Mouse (Mus musculus) embryonic facial prominence, embryonic 12.5 days (tissue): ENCODE measurements around the gene Crb1. TPM values are rescaled to one million over a fixed set of nuclear protein-coding genes. Genes with fewer than 3 reads are reported as not detected.

Experiments used
- ATAC-seq: fragments of 200-750 bp; cut with Nextera tagmentation; 2 replicates; pipeline ENCODE4 v1.8.0; 2017; ENCODE audit not compliant: insufficient number of reproducible peaks, insufficient read depth, low FRiP score, low TSS enrichment
- H3K27ac ChIP-seq: fragments of 300-500 bp; sonication (generic); 2 replicates; pipeline ENCODE4 v1.5.1; 2016; ENCODE audit warnings: mild to moderate bottlenecking
- H3K27me3 ChIP-seq: fragments of 300-500 bp; sonication (generic); 2 replicates; pipeline ENCODE4 v1.6.1; 2016; ENCODE audit warnings: mild to moderate bottlenecking, moderate library complexity
- H3K36me3 ChIP-seq: fragments of 300-500 bp; sonication (generic); 2 replicates; pipeline ENCODE4 v1.6.1; 2016; ENCODE audit warnings: mild to moderate bottlenecking
- H3K4me1 ChIP-seq: fragments of 300-500 bp; sonication (generic); 2 replicates; pipeline ENCODE4 v1.6.1; 2016
- H3K4me2 ChIP-seq: fragments of 300-500 bp; sonication (generic); replicated peaks from 2 replicates; pipeline ENCODE4 v1.6.1; 2016; ENCODE audit warnings: mild to moderate bottlenecking, moderate library complexity
- H3K4me3 ChIP-seq: fragments of 300-500 bp; sonication (generic); 2 replicates; pipeline ENCODE4 v1.5.1; 2016; ENCODE audit warnings: mild to moderate bottlenecking
- H3K9ac ChIP-seq: fragments of 300-500 bp; sonication (generic); 2 replicates; pipeline ENCODE4 v1.6.1; 2016; ENCODE audit warnings: mild to moderate bottlenecking, moderate library complexity
- H3K9me3 ChIP-seq: fragments of 300-500 bp; sonication (generic); 2 replicates; pipeline ENCODE4 v1.6.1; 2016; ENCODE audit warnings: mild to moderate bottlenecking, moderate library complexity
- WGBS: fragments of 180-500 bp; shearing (Covaris S2); methylation state at CpG from one replicate; pipeline ENCODE4 v1.1.7; 2016; 5-methylcytosine and 5-hydroxymethylcytosine counted together
- polyA plus RNA-seq: library from polyadenylated mRNA; unstranded; fragments of >200 nt; fragmentation: Nextera tagmentation; extraction: Ambion mirVana; gene quantifications from 2 replicates; pipeline ENCODE4 v1.2.1, GENCODE M21; 2016

Crb1 gene
- polyA plus RNA-seq, 1 experiment from 2014 or later: 0.58 TPM

DNA sequence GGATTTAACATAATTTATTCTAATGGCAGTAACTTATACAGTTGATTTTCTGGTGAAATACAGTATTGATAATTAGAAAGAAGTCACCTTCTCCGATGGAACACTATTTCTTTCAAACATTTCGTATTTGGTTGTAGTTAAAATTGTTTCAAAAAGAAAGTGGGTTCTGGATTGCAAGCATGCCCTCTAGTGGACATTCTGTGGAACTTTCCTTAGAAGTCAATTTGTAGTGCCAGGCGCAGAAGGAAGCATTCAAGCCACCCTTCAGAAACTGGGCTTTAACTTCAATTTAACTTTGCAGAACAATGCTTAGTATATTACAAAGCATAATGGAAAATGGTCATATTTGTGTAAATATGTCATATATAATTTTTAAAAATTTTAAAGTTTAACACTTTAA is 220.5 kb downstream of the Crb1 start:
- H3K27me3 ChIP-seq: no peaks in the 10 kb centered on the region
- no peaks in the 10 kb centered on the region for H3K36me3 ChIP-seq
- no peak overlapping the region for H3K4me3 ChIP-seq
- WGBS: 35% methylated on average over 3 of the region's 3 CpGs
- ATAC-seq: no peak
- no peak overlapping the region for H3K27ac ChIP-seq
- no peaks in the 10 kb centered on the region for H3K4me1 ChIP-seq
- no peak overlapping the region for H3K9ac ChIP-seq
- H3K4me2 ChIP-seq: no peak overlapping the region
- no peaks in the 10 kb centered on the region for H3K9me3 ChIP-seq

DNA sequence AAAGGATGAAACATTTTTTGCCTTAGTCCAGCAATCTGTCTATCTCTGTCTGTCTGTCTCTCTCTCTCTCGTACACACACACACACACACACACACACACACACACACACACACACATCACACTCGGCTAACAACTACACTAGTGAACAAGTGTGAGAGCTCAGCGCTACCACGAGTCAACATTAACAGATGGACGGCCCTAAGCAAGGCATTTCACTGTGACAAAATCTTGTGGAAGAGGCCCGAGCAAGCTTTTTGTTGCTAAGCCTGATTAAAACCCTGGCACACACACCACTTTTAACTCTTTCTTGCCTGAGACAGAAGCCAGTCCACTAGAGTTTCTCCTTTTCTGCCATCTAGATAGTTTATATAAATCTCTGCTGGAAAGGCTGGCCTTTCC is 223.4 kb downstream of the Crb1 start:
- Histone ChIP-seq H3K4me3 (no peak overlapping the region), H3K9me3 (no peaks in the 10 kb centered on the region), H3K36me3 (no peaks in the 10 kb centered on the region), H3K27me3 (no peaks in the 10 kb centered on the region), H3K27ac (no peak overlapping the region), H3K4me2 (no peak overlapping the region), H3K9ac (no peak overlapping the region), H3K4me1 (no peaks in the 10 kb centered on the region)
- no peak for ATAC-seq
- 51% methylated on average over 6 of the region's 6 CpGs for WGBS

DNA sequence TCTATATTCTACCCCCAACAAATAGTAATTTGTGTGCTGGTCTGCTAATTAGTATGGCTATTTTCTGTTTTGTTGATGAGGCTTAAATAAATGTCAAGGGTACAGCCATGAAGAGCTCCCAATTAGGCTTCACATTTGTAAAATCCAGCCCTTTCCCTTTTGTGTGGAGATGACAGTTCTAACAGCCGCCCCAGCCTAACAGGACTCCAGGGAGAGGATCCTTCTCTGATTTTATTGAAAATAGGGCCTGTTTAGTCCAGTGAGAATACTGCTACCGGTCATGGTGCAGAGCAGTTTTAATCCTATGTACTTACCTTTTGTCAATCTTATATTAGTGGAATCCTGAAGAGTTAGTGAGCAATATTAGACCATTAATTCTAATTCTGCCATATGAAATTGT is 223.9 kb downstream of the Crb1 start:
- Histone ChIP-seq H3K4me2 (no peak overlapping the region), H3K4me1 (no peaks in the 10 kb centered on the region), H3K27me3 (no peaks in the 10 kb centered on the region), H3K4me3 (no peak overlapping the region), H3K9me3 (no peaks in the 10 kb centered on the region), H3K27ac (no peak overlapping the region), H3K9ac (no peak overlapping the region), H3K36me3 (no peaks in the 10 kb centered on the region)
- WGBS: 75% methylated on average over 2 of the region's 2 CpGs
- no peak for ATAC-seq

Other genes with a start within 250 kb of the Crb1 start
- gene Zbtb41, start 45.2 kb upstream of the Crb1 start, polyA plus RNA-seq: 12.9 and 13.3 TPM in 2 replicates
- 21.0 and 21.4 TPM in 2 replicates for gene Aspm, start 77.7 kb upstream of the Crb1 start, polyA plus RNA-seq
- gene F13b, start 124.6 kb upstream of the Crb1 start, polyA plus RNA-seq: not detected in 2 replicates
- not detected in 2 replicates for gene Cfhr1, start 183.2 kb upstream of the Crb1 start, polyA plus RNA-seq